Mouse (Mus musculus): ENCODE data around the gene Hes6. TPM values are rescaled to one million over a fixed set of nuclear protein-coding genes. Genes with fewer than 3 reads are reported as not detected.

The Hes6 gene
- 63.6 and 65.4 TPM in 2 replicates for polyA plus RNA-seq (2016; fragmentation: Nextera tagmentation; extraction: Ambion mirVana)

DNA sequence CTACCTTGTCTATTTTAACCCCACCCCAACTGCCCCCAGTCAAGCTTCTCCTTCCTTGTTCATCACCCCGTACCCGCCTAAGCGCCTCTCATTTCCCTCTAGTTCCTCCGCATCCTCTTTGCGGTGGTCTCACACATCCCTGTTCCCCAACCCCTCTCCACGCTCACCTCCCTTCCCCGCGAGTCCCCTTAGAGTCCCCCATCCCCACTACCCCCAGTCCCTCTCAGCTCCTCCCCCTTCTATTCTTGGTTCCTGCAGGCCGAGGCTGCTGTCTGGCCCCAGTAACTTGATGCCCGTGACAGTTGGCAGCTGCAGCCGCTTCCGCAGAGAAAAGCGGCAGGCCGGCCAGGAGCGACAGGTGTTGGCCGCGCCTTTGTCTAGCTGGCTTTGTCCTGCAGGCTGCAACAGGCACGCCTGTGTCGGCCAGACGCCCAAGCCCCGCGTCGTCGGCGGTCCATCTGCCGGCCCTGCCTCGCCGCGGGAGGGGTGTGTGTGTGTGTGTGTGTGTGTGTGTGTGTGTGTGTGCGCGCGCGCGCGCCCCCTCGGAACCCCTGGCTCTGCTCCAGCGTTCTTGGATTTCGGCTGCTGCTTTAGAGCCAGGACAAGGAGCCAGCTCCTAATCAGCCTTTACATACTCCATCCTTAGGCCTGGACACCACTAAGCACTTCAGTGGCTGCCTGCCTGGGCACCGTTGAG, at the start of gene Hes6:
Gene Hes6, minus strand, starts transcription at position 141 of the 697 bp plus-strand sequence.
- peak; percentile 52 for ATAC-seq (ENCODE audit: insufficient number of reproducible peaks, low FRiP score)
- WGBS, result under 1% methylated on average over 34 of the region's 39 CpGs
- no peaks in the 10 kb centered on the region for H3K27me3 ChIP-seq (replicated peaks)

DNA sequence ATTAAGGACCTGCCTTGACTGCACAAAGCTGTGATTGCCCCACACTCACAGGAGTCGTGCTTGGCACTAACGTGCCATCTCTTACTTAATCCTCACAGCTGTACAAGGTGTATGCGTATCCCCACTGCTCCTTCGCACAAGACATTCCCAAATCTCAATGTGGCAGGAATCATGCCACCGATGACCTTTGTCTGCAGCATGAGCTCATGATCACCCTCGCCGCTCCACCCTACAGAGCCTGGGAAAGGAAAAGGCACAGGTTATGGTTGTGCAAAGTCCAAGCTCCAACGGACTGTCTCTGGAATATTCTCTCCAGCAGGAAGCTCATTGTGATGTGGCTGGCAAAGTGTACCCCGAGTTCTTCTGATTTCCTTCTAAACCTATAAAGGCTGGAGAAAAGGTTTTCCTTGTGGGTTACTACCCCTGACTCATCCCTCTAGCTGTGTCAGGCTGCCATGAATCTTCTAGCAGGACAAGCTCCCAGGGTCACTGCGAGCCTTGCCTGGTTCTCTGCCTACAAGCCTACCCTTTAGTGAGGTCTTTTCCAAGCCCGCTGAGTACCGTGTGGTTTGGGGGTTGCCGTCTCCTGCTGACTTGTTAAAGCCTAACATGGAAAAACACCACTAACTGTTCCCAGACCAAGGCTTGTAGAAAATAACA, 49.6 kb upstream of the Hes6 start:
- Histone ChIP-seq H3K36me3 (no peaks in the 10 kb centered on the region), H3K4me3 (no peak overlapping the region), H3K27me3 (replicated peaks) (no peaks in the 10 kb centered on the region), H3K4me2 (no peak overlapping the region), H3K9me3 (replicated peaks) (no peaks in the 10 kb centered on the region), H3K9ac (no peak overlapping the region), H3K27ac (ENCODE audit: poor library complexity, severe bottlenecking) (no peak overlapping the region), H3K4me1 (replicated peaks) (peaks cover 32% of the 10 kb centered on the region)
- no peak for ATAC-seq (ENCODE audit: insufficient number of reproducible peaks, low FRiP score)
- WGBS, result 85% methylated on average over 13 of the region's 13 CpGs

More for the DNA sequence above, at the start of gene Hes6:
- Histone ChIP-seq H3K36me3 (peaks cover 23% of the 10 kb centered on the region), H3K4me1 (replicated peaks) (peaks cover 32% of the 10 kb centered on the region), H3K4me2 (peak within 1 kb of the TSS; percentile 97), H3K9me3 (replicated peaks) (no peaks in the 10 kb centered on the region), H3K9ac (peak within 1 kb of the TSS; percentile 88), H3K27ac (ENCODE audit: poor library complexity, severe bottlenecking) (peak within 1 kb of the TSS; percentile 94), H3K4me3 (peak within 1 kb of the TSS; percentile 81)

DNA sequence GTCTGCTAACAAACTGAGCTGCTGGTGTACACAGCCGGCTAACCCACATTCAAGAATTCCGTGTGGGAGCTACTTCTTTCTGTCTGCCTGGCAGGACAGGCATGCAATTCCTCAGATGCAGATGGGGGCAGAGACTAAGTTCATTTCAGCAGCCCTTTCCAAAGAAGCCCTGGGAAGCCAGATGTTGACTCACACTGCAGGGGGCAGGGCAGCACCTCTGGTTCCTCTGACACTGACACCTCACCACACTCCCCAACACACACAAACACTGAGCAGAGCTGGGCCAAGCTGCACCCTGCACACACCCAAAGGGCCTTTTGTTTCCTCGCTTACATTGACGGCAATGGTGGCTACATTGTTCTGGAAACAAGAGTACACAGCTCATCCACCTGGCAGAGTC, 46.7 kb upstream of the Hes6 start:
- H3K36me3 ChIP-seq, result no peaks in the 10 kb centered on the region
- no peak overlapping the region for H3K4me2 ChIP-seq
- no peak for ATAC-seq (ENCODE audit: insufficient number of reproducible peaks, low FRiP score)
- H3K27me3 ChIP-seq (replicated peaks), result no peaks in the 10 kb centered on the region
- no peaks in the 10 kb centered on the region for H3K9me3 ChIP-seq (replicated peaks)
- H3K27ac ChIP-seq (ENCODE audit: poor library complexity, severe bottlenecking), result no peak overlapping the region
- H3K9ac ChIP-seq, result no peak overlapping the region
- H3K4me3 ChIP-seq, result no peak overlapping the region
- H3K4me1 ChIP-seq (replicated peaks), result peaks cover 53% of the 10 kb centered on the region
- WGBS, result 37% methylated on average over 4 of the region's 4 CpGs

DNA sequence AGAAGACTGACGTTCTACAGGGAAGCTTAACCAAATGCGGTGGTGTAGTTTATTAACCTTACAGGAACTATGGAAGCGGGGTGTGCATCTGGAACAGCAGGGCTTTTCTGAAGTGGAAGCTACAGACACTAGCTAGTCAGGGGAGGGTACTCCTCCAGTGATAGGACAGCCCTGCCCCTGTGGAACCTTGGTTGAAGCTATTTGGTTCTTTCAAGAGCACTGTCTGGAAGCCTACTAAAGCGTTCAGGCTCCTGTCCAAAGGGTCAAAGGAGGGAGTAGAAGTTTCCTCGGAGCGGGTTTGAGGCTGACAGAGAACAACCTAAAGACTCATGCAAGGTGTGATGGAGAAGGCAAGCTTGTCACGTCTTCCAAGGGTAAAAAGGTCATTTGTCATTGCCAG, 46.2 kb upstream of the Hes6 start:
- Histone ChIP-seq H3K27ac (ENCODE audit: poor library complexity, severe bottlenecking) (no peak overlapping the region), H3K4me3 (peak overlapping the region; percentile 75; the same call in 1 of the 2 replicates), H3K9ac (no peak overlapping the region), H3K4me1 (replicated peaks) (peaks cover 54% of the 10 kb centered on the region), H3K4me2 (peak overlapping the region; percentile 90), H3K9me3 (replicated peaks) (no peaks in the 10 kb centered on the region), H3K27me3 (replicated peaks) (no peaks in the 10 kb centered on the region), H3K36me3 (no peaks in the 10 kb centered on the region)
- WGBS, result 32% methylated on average over 7 of the region's 7 CpGs
- ATAC-seq (ENCODE audit: insufficient number of reproducible peaks, low FRiP score), result no peak

DNA sequence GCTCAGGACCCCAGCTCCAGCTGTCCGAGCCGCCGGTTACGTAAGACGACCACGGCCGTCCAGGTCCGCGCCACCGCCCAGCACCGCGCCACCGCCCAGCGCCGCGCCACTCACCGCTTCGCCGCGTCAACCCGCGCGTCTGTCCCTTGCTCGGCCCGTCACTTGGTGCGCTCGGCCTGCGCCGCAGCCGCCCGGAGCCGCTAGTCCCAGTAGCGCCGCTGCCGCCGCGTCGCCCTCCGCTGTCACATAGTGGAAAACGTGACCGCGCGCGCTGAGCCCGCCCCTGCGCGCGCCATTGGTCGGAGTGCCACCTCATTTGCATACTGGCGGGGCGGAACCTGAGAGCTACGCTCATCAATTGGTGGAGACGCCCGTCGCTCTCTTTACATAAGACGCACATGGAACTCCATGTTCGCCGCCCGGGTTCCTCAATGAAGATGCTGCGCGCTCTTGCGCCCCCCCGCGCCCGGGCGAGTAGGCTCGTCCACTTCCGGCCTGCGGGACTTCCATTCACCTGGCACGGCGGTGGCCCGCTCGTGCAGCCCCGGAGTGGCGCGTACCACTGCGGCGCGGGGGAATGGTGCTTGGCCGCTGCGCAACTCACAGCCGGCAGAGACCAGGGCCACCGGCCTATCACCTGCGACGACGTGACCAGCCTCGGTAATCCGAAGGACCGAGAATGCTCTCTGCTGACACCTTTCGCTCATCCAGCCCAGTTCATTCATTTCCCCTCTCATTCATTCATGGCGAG, 45.4 kb upstream of the Hes6 start, which contains the start of gene Per2:
Gene Per2, minus strand, starts transcription at position 266 of the 751 bp plus-strand sequence.
- Histone ChIP-seq H3K4me1 (replicated peaks) (peaks cover 56% of the 10 kb centered on the region), H3K27me3 (replicated peaks) (no peaks in the 10 kb centered on the region), H3K9ac (peak within 1 kb of the TSS; percentile 79), H3K9me3 (replicated peaks) (no peaks in the 10 kb centered on the region), H3K4me2 (peak within 1 kb of the TSS; percentile 90), H3K36me3 (no peaks in the 10 kb centered on the region), H3K27ac (ENCODE audit: poor library complexity, severe bottlenecking) (peak within 1 kb of the TSS; percentile 57), H3K4me3 (peak within 1 kb of the TSS; percentile 75)
- under 1% methylated on average over 91 of the region's 91 CpGs for WGBS
- ATAC-seq (ENCODE audit: insufficient number of reproducible peaks, low FRiP score), result peak; percentile 97

DNA sequence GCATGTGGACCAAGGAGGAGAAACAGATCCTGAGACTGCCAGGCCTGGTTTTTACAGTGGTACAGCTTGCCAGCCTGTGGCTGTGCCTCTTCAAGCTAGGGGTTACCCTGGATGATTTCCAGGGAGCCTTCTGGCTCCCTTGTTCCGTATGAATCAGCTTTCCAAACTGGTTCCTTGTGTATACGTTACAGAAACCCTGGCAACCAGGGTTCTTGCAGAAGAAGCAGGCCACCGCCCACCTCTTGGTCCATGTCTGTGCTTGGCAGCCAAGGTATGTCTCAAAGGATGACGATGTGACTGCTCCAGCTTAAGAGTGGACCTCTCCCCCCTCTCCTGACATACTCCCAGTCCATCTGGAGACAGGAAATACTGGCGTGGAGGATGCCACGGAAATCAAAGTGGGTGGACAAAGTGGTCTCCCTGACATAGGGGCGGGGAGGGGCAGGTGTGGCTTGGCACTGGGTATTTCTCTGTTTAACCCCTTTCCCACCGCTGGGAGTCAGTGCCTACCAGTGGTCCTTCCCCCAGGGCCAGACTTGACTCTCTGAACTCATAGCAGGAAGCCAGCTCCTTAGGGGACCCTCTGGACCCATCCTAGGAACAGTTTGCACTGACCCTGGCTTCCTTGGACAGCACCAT, 44.5 kb upstream of the Hes6 start:
- peak overlapping the region; percentile 75 for H3K4me3 ChIP-seq
- 20% methylated on average over 8 of the region's 8 CpGs for WGBS
- no peak for ATAC-seq (ENCODE audit: insufficient number of reproducible peaks, low FRiP score)
- H3K27me3 ChIP-seq (replicated peaks), result no peaks in the 10 kb centered on the region
- H3K27ac ChIP-seq (ENCODE audit: poor library complexity, severe bottlenecking), result no peak overlapping the region
- H3K9me3 ChIP-seq (replicated peaks), result no peaks in the 10 kb centered on the region
- no peaks in the 10 kb centered on the region for H3K36me3 ChIP-seq
- peaks cover 65% of the 10 kb centered on the region for H3K4me1 ChIP-seq (replicated peaks)
- H3K9ac ChIP-seq, result peak overlapping the region; percentile 79
- peak overlapping the region; percentile 90 for H3K4me2 ChIP-seq

DNA sequence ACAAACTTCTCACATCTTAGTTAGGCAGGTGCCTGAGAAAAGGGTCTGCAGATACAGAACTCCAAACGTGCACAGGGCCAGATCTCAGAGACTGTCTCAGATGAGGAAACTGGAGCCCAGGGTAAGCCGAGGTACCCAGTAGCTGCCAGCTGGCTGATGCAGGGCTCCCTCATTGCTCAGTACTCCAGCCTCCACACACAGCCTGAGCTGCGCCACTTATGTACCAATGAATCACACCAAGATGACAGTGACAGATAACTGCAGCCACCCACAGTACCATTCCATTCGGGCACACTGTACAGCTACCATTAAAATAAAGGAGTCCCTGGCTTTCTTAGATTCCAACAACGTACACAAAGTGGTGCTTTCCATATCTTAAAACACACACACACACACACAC, 43.9 kb upstream of the Hes6 start:
- no peaks in the 10 kb centered on the region for H3K36me3 ChIP-seq
- WGBS, result 61% methylated on average over 5 of the region's 5 CpGs
- H3K4me1 ChIP-seq (replicated peaks), result peaks cover 68% of the 10 kb centered on the region
- ATAC-seq (ENCODE audit: insufficient number of reproducible peaks, low FRiP score), result no peak
- no peak overlapping the region for H3K9ac ChIP-seq
- no peak overlapping the region for H3K27ac ChIP-seq (ENCODE audit: poor library complexity, severe bottlenecking)
- no peaks in the 10 kb centered on the region for H3K9me3 ChIP-seq (replicated peaks)
- H3K27me3 ChIP-seq (replicated peaks), result no peaks in the 10 kb centered on the region
- H3K4me2 ChIP-seq, result peak overlapping the region; percentile 90
- peak overlapping the region; percentile 75; the same call in 1 of the 2 replicates for H3K4me3 ChIP-seq

DNA sequence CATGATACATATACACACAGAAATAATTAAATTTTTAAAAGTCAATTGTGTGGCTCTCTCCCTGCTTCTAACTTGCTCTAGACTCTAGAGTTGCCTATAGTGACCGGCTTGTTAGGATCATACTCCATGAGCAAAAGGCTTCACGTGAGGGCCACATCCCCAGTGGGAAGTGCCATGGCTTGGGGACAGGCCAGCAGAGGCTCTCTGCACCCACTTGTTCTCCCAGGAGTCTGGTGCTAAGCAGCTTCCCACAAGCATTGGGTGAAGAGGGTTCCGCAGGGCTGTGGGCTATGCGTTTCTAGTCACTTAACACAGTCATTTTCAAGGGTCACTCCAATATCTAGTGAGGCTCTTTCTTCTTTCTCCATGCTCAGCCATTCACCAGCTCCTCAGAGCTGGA, 43.3 kb upstream of the Hes6 start:
- Histone ChIP-seq H3K4me2 (no peak overlapping the region), H3K27me3 (replicated peaks) (no peaks in the 10 kb centered on the region), H3K36me3 (no peaks in the 10 kb centered on the region), H3K4me3 (no peak overlapping the region), H3K9me3 (replicated peaks) (no peaks in the 10 kb centered on the region), H3K27ac (ENCODE audit: poor library complexity, severe bottlenecking) (0 out of 2 replicates have a peak overlapping the region, but pooled peaks have one; percentile 76), H3K9ac (no peak overlapping the region), H3K4me1 (replicated peaks) (peaks cover 74% of the 10 kb centered on the region)
- no peak for ATAC-seq (ENCODE audit: insufficient number of reproducible peaks, low FRiP score)
- 91% methylated on average over 4 of the region's 4 CpGs for WGBS

DNA sequence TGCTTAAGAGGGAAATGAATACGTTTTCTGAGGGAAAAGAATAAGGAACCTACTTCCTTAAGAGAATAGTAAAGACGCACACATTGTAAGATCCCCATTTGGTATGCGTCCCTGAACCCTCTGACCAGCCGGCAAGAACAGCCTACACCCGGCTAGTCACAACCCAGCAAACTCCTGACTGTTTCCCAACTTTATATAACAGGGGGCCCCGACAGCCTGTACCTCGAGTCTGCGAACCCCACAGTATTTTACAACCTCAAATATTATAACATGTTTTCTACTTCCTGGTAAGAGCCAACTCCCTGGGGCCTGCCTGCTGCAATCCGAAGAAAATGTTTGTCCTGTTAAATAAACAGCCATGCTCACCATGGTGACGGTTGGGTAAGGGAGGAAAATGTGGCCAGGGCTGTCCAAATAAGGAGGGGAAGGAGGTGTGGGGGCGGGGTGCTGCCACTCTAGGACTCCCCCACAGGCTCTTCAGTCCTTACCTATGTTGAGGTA, 42.5 kb upstream of the Hes6 start:
- Histone ChIP-seq H3K27ac (ENCODE audit: poor library complexity, severe bottlenecking) (peak overlapping the region; percentile 76), H3K9me3 (replicated peaks) (no peaks in the 10 kb centered on the region), H3K27me3 (replicated peaks) (no peaks in the 10 kb centered on the region), H3K4me3 (no peak overlapping the region), H3K36me3 (no peaks in the 10 kb centered on the region), H3K4me2 (peak overlapping the region; percentile 28), H3K9ac (peak overlapping the region; percentile 38; the same call in 1 of the 2 replicates), H3K4me1 (replicated peaks) (peaks cover 81% of the 10 kb centered on the region)
- WGBS, result 46% methylated on average over 11 of the region's 11 CpGs
- ATAC-seq (ENCODE audit: insufficient number of reproducible peaks, low FRiP score), result no peak

DNA sequence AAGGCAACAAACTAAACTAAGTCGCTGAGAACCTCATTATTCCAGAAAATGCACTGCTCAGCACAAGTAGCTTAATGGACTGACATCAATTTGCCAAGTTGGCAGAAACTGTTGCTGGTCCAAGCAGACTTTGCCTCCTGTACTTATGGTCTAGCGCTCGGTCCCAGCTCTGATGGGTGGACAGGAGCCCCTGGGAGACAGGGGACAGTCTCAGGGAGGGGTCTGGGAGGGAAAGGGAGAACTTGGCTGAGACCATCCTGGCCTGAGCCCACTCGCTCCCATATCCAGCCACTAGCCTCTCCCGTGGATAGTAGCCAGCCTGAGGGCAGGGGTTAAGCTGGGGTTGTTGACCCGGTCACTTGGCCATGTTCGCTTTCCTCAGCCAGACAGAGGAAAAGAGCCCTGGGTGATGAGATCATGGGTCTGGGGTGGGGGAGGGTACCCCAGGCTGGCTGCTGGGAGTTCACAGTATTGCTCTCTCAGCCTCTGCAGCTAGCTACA, 41.9 kb upstream of the Hes6 start:
- Histone ChIP-seq H3K4me3 (no peak overlapping the region), H3K4me1 (replicated peaks) (peaks cover 87% of the 10 kb centered on the region), H3K27ac (ENCODE audit: poor library complexity, severe bottlenecking) (peak overlapping the region; percentile 76), H3K9me3 (replicated peaks) (no peaks in the 10 kb centered on the region), H3K27me3 (replicated peaks) (no peaks in the 10 kb centered on the region), H3K36me3 (no peaks in the 10 kb centered on the region), H3K4me2 (peak overlapping the region; percentile 28), H3K9ac (peak overlapping the region; percentile 38)
- no peak for ATAC-seq (ENCODE audit: insufficient number of reproducible peaks, low FRiP score)
- 35% methylated on average over 7 of the region's 7 CpGs for WGBS
